Mouse (Mus musculus) frontal cortex, postnatal 36 days (tissue): ENCODE data around the gene Gm14214.
A peak's percentile ranks its signal among the peaks of the same experiment; 100 is the strongest.

Source experiments
- DNase-seq, 2 experiments: peaks; one replicate each; pipeline ENCODE4 v3.0.0; 2022; ENCODE audit warnings: low spot score in 2 of 2

Gene Gm14214

GRCm38 (mm10) chr2:154774032-154774431 lies 4.2 kb upstream of the Gm14214 start:
- no peak for DNase-seq

- peak in 1 of 2 experiments; percentile 34 for DNase-seq
Measured at GRCm38 (mm10) chr2:154771604-154772003, 1.8 kb upstream of the Gm14214 start.

GRCm38 (mm10) chr2:154767051-154767450 lies 2.8 kb downstream of the Gm14214 start:
- no peak for DNase-seq

- DNase-seq = no peak
Measured at GRCm38 (mm10) chr2:154765554-154766008, 4.2 kb downstream of the Gm14214 start.

- DNase-seq = no peak
Measured at GRCm38 (mm10) chr2:154764828-154765497, 4.9 kb downstream of the Gm14214 start.

GRCm38 (mm10) chr2:154763226-154763625 lies 6.6 kb downstream of the Gm14214 start:
- DNase-seq = no peak

GRCm38 (mm10) chr2:154758454-154758853 lies 11.4 kb downstream of the Gm14214 start:
- DNase-seq = no peak

GRCm38 (mm10) chr2:154757691-154758090 lies 12.1 kb downstream of the Gm14214 start:
- no peak for DNase-seq

GRCm38 (mm10) chr2:154755791-154756190 lies 14.0 kb downstream of the Gm14214 start:
- DNase-seq = no peak

GRCm38 (mm10) chr2:154754068-154754560 lies 15.7 kb downstream of the Gm14214 start:
- DNase-seq = no peak

GRCm38 (mm10) chr2:154751924-154752323 lies 17.9 kb downstream of the Gm14214 start:
- no peak for DNase-seq

GRCm38 (mm10) chr2:154749046-154750036 lies 20.5 kb downstream of the Gm14214 start:
- peak in 1 of 2 experiments; percentile 8 for DNase-seq

GRCm38 (mm10) chr2:154748383-154748782 lies 21.4 kb downstream of the Gm14214 start:
- DNase-seq = no peak

- no peak for DNase-seq
Measured at GRCm38 (mm10) chr2:154743915-154744314, 25.9 kb downstream of the Gm14214 start.

- DNase-seq = no peak
Measured at GRCm38 (mm10) chr2:154742911-154743819, 26.7 kb downstream of the Gm14214 start.

GRCm38 (mm10) chr2:154738621-154739020 lies 31.2 kb downstream of the Gm14214 start:
- no peak for DNase-seq

- DNase-seq = no peak
Measured at GRCm38 (mm10) chr2:154735986-154736385, 33.8 kb downstream of the Gm14214 start.

- DNase-seq = no peak
Measured at GRCm38 (mm10) chr2:154735416-154735815, 34.4 kb downstream of the Gm14214 start.

GRCm38 (mm10) chr2:154734977-154735376 lies 34.9 kb downstream of the Gm14214 start:
- DNase-seq = no peak

- no peak for DNase-seq
Measured at GRCm38 (mm10) chr2:154732503-154733141, 37.2 kb downstream of the Gm14214 start.

GRCm38 (mm10) chr2:154731916-154732315 lies 37.9 kb downstream of the Gm14214 start:
- no peak for DNase-seq
